ENCODE assay signal across 23 mouse cellular contexts in the genomic region with DNA sequence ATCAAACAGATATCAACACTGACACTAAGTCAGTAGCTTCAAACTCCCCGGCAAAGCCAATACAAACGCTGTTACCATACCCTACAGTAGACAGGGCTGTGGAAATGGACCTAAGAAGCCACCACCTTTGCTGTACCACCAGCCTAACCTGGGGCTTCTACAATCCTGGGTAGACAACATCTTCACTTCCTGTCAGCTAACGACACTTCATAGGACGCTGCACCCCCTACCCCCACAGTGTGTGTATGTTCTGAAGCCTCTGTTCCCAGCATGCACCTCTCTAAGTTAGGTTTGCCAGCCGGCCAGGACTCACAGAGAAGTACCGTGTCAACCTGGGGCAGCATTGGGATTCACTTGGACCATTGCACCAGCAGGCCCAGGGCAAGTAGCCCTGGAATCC.
DNase-seq lines count a peak whose midpoint lies in the region; TF ChIP-seq lines count a peak whose summit lies in the region.
"Had no signal": no experiment of that assay in that cellular context is flagged by ENCODE, and none has a peak within 500 bp of the region (broad histone marks: within the 10 kb centered on the region; RNA-seq: fewer than 3 reads in every experiment).

No protein-coding gene starts in this region.

- TF ChIP-seq POLR2A in spleen, adult 2 months (IDR thresholded peaks at IDR 0.05; ENCODE audit: low read depth, low read length), result no peak
- no peak for TF ChIP-seq POLR2A in thymus, adult 2 months (IDR thresholded peaks at IDR 0.05; ENCODE audit: control insufficient read depth, extremely low read depth, insufficient read depth, low read length, poor library complexity)

- 84% methylated on average over 6 of the region's 6 CpGs for WGBS in spleen, adult 2 months
- WGBS in thymus, adult 2 months, result 44% methylated on average over 6 of the region's 6 CpGs

- H3K27me3 ChIP-seq in spleen, adult 2 months (ENCODE audit: control insufficient read depth, insufficient read depth, low read length), result no peaks in the 10 kb centered on the region
- H3K27me3 ChIP-seq in thymus, adult 2 months (ENCODE audit: control insufficient read depth, insufficient read depth, low read length), result no peaks in the 10 kb centered on the region
- H3K27me3 ChIP-seq: intestine, embryonic 15.5 days; liver, embryonic 15.5 days; lung, embryonic 15.5 days; neural tube, embryonic 15.5 days had no signal

- DNase-seq in spleen, adult 2 months (ENCODE audit: low read depth in 1 of 2, low spot score in 2 of 2), result peak in 1 of 2 experiments; percentile 31
- no peak for DNase-seq in spleen, adult 12 weeks (ENCODE audit: low spot score)
- DNase-seq in T-cell, adult 2 months (ENCODE audit: low spot score), result peak; percentile 84
- peak; percentile 76 for DNase-seq in thymus, adult 2 months
- peak; percentile 66 for DNase-seq in thymus, postnatal 4 days
- DNase-seq in urinary bladder, adult 18-20 months (ENCODE audit: low spot score in 2 of 2), result no peak
- no peak for DNase-seq in frontal cortex, postnatal 25 days (ENCODE audit: low spot score in 2 of 2)
- DNase-seq: adrenal gland, adult 2 months; B cell, adult 2 months; cerebellum, adult 11 months; cerebellum, postnatal 10 days; heart, postnatal 4 days; kidney, adult 9 months; kidney, postnatal 25 days; liver had no signal

- H3K27ac ChIP-seq in spleen, adult 2 months (ENCODE audit: insufficient read depth, low read length), result peak overlapping the region; percentile 45
- H3K27ac ChIP-seq in thymus, adult 2 months (ENCODE audit: control insufficient read depth, insufficient read depth, low read length), result peak overlapping the region; percentile 52
- H3K27ac ChIP-seq: embryonic facial prominence, embryonic 10.5 days; heart, embryonic 10.5 days; hindbrain, embryonic 14.5 days; intestine, embryonic 15.5 days; limb, embryonic 10.5 days; liver, embryonic 15.5 days; lung, embryonic 15.5 days; neural tube, embryonic 15.5 days had no signal

- no peak overlapping the region for H3K4me3 ChIP-seq in spleen, adult 2 months (ENCODE audit: extremely low read depth, insufficient read depth, insufficient read length)
- H3K4me3 ChIP-seq in thymus, adult 2 months (ENCODE audit: control insufficient read depth, insufficient read depth, low read length), result no peak overlapping the region
- H3K4me3 ChIP-seq: embryonic facial prominence, embryonic 10.5 days; heart, embryonic 10.5 days; intestine, embryonic 15.5 days; limb, embryonic 10.5 days; liver, embryonic 15.5 days; lung, embryonic 15.5 days; neural tube, embryonic 15.5 days had no signal

- H3K36me3 ChIP-seq in spleen, adult 2 months (ENCODE audit: control insufficient read depth, insufficient read depth, low read length), result peaks cover 10% of the 10 kb centered on the region
- H3K36me3 ChIP-seq in thymus, adult 2 months (ENCODE audit: control insufficient read depth, insufficient read depth, low read length), result peaks cover 50% of the 10 kb centered on the region
- H3K36me3 ChIP-seq: liver, embryonic 15.5 days had no signal

- no peak for TF ChIP-seq CTCF in spleen, adult 2 months (IDR thresholded peaks at IDR 0.05; ENCODE audit: extremely low read depth, insufficient read depth, insufficient read length, insufficient replicate concordance)
- no peak for TF ChIP-seq CTCF in thymus, adult 2 months (IDR thresholded peaks at IDR 0.05; ENCODE audit: borderline replicate concordance, control insufficient read depth, extremely low read depth, insufficient read depth, low read length, poor library complexity)

- H3K4me1 ChIP-seq in spleen, adult 2 months (ENCODE audit: control insufficient read depth, insufficient read depth, insufficient read length), result peaks cover 5% of the 10 kb centered on the region; the same call in 1 of the 2 replicates
- peaks cover 52% of the 10 kb centered on the region for H3K4me1 ChIP-seq in thymus, adult 2 months (replicated peaks; ENCODE audit: control insufficient read depth, insufficient read depth, low read length)
- H3K4me1 ChIP-seq: liver, embryonic 15.5 days had no signal

Comparison
In these comparisons a context has a peak if more than half of its experiments do, and no peak if none do; other contexts are left out.
1. DNase-seq: peak in T-cell, adult 2 months (single experiment), thymus, adult 2 months (single experiment) and thymus, postnatal 4 days (single experiment); none in spleen, adult 12 weeks (single experiment), urinary bladder, adult 18-20 months (0 of 2) and frontal cortex, postnatal 25 days (0 of 2).